Mouse (Mus musculus): Measurements from ENCODE around the gene Tmem14c. TPM values are rescaled to one million over a fixed set of nuclear protein-coding genes. Genes with fewer than 3 reads are reported as not detected.

Gene Tmem14c
- polyA plus RNA-seq, 1 experiment from 2014 or later, result 211 TPM

GRCm38 (mm10) chr13:41000140-41000925, 15.8 kb upstream of the Tmem14c start:
- DNase-seq (ENCODE audit: low spot score), result peak; percentile 48
- H3K4me3 ChIP-seq (ENCODE audit: low read depth, low read length), result peak overlapping the region; percentile 67
- H3K4me1 ChIP-seq (ENCODE audit: control insufficient read depth, insufficient read depth, low read length), result no peaks in the 10 kb centered on the region
- WGBS, result under 1% methylated on average over 25 of the region's 25 CpGs
- peaks cover 2% of the 10 kb centered on the region; the same call in 1 of the 2 replicates for H3K36me3 ChIP-seq (ENCODE audit: control insufficient read depth, insufficient read depth, low read length)
- peak; percentile 23; the same call in 1 of the 2 replicates for ATAC-seq (ENCODE audit: insufficient number of reproducible peaks, low FRiP score, low TSS enrichment, low read depth)
- H3K9ac ChIP-seq (ENCODE audit: low read length), result peak overlapping the region; percentile 75
- H3K4me2 ChIP-seq (ENCODE audit: low read depth, severe bottlenecking), result peak overlapping the region; percentile 88
- peak overlapping the region; percentile 90; the same call in 1 of the 2 replicates for H3K27ac ChIP-seq (replicated peaks; ENCODE audit: low read depth, low read length)
- no peaks in the 10 kb centered on the region for H3K9me3 ChIP-seq (ENCODE audit: control insufficient read depth, low read length)
- no peaks in the 10 kb centered on the region for H3K27me3 ChIP-seq (ENCODE audit: control insufficient read depth, insufficient read depth, low read length)

- 0% methylated on average over 58 of the region's 58 CpGs for WGBS
- peak within 1 kb of the TSS; percentile 88 for H3K4me2 ChIP-seq (ENCODE audit: low read depth, severe bottlenecking)
These were observed 15.0 kb upstream of the Tmem14c start, which contains the start of gene Pak1ip1 for GRCm38 (mm10) chr13:41000926-41001639. Pak1ip1 (plus strand) TSS chr13:41001023.

GRCm38 (mm10) chr13:41002001-41002400, 14.1 kb upstream of the Tmem14c start:
- peak overlapping the region; percentile 67 for H3K4me3 ChIP-seq (ENCODE audit: low read depth, low read length)
- H3K36me3 ChIP-seq (ENCODE audit: control insufficient read depth, insufficient read depth, low read length), result peaks cover 2% of the 10 kb centered on the region; the same call in 1 of the 2 replicates
- H3K9me3 ChIP-seq (ENCODE audit: control insufficient read depth, low read length), result no peaks in the 10 kb centered on the region
- H3K27me3 ChIP-seq (ENCODE audit: control insufficient read depth, insufficient read depth, low read length), result no peaks in the 10 kb centered on the region
- ATAC-seq (ENCODE audit: insufficient number of reproducible peaks, low FRiP score, low TSS enrichment, low read depth), result no peak
- no peaks in the 10 kb centered on the region for H3K4me1 ChIP-seq (ENCODE audit: control insufficient read depth, insufficient read depth, low read length)
- no peak for DNase-seq (ENCODE audit: low spot score)
- H3K9ac ChIP-seq (ENCODE audit: low read length), result no peak overlapping the region
- WGBS, result 89% methylated on average over 5 of the region's 5 CpGs
- H3K27ac ChIP-seq (replicated peaks; ENCODE audit: low read depth, low read length), result no peak overlapping the region
- H3K4me2 ChIP-seq (ENCODE audit: low read depth, severe bottlenecking), result peak overlapping the region; percentile 62

More at GRCm38 (mm10) chr13:41000926-41001639, 15.0 kb upstream of the Tmem14c start, which contains the start of gene Pak1ip1:
- peak within 1 kb of the TSS; percentile 90 for H3K27ac ChIP-seq (replicated peaks; ENCODE audit: low read depth, low read length)
- H3K9ac ChIP-seq (ENCODE audit: low read length), result peak within 1 kb of the TSS; percentile 75
- ATAC-seq (ENCODE audit: insufficient number of reproducible peaks, low FRiP score, low TSS enrichment, low read depth) (peak; percentile 95), DNase-seq (ENCODE audit: low spot score) (peak; percentile 95)
- peaks cover 2% of the 10 kb centered on the region; the same call in 1 of the 2 replicates for H3K36me3 ChIP-seq (ENCODE audit: control insufficient read depth, insufficient read depth, low read length)
- H3K4me3 ChIP-seq (ENCODE audit: low read depth, low read length), result peak within 1 kb of the TSS; percentile 67
- H3K9me3 ChIP-seq (ENCODE audit: control insufficient read depth, low read length), result no peaks in the 10 kb centered on the region
- H3K27me3 ChIP-seq (ENCODE audit: control insufficient read depth, insufficient read depth, low read length), result no peaks in the 10 kb centered on the region
- no peaks in the 10 kb centered on the region for H3K4me1 ChIP-seq (ENCODE audit: control insufficient read depth, insufficient read depth, low read length)

- Histone ChIP-seq H3K4me2 (ENCODE audit: low read depth, severe bottlenecking) (no peak overlapping the region), H3K4me3 (ENCODE audit: low read depth, low read length) (no peak overlapping the region), H3K9ac (ENCODE audit: low read length) (no peak overlapping the region), H3K36me3 (ENCODE audit: control insufficient read depth, insufficient read depth, low read length) (peaks cover 17% of the 10 kb centered on the region), H3K9me3 (ENCODE audit: control insufficient read depth, low read length) (no peaks in the 10 kb centered on the region), H3K27me3 (ENCODE audit: control insufficient read depth, insufficient read depth, low read length) (no peaks in the 10 kb centered on the region), H3K27ac (replicated peaks; ENCODE audit: low read depth, low read length) (no peak overlapping the region), H3K4me1 (ENCODE audit: control insufficient read depth, insufficient read depth, low read length) (no peaks in the 10 kb centered on the region)
- 92% methylated on average over 4 of the region's 4 CpGs for WGBS
- DNase-seq (ENCODE audit: low spot score) (no peak), ATAC-seq (ENCODE audit: insufficient number of reproducible peaks, low FRiP score, low TSS enrichment, low read depth) (no peak)
These were observed 9.8 kb upstream of the Tmem14c start for GRCm38 (mm10) chr13:41006244-41006643.

DNA sequence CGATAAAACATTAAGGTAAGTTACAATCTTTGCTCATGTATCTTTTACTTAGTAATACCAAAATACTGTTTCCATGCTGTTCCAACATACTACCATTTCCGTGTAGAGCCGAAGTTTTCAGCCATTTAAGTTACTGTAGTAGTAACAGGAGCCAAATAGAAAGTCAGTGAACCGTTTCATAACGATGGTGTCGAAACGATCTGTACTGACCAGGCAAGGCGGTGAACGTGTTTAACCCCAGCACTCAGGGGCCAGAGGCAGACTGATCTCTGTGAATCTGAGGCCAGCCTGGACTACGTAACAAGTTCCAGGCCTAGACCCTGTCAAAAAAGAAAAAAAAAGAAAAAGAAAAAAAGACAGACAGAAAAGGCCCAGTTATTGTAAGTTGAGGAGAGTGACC, 7.8 kb upstream of the Tmem14c start:
- Histone ChIP-seq H3K9ac (ENCODE audit: low read length) (no peak overlapping the region), H3K9me3 (ENCODE audit: control insufficient read depth, low read length) (no peaks in the 10 kb centered on the region), H3K36me3 (ENCODE audit: control insufficient read depth, insufficient read depth, low read length) (peaks cover 24% of the 10 kb centered on the region), H3K27ac (replicated peaks; ENCODE audit: low read depth, low read length) (no peak overlapping the region), H3K4me2 (ENCODE audit: low read depth, severe bottlenecking) (no peak overlapping the region), H3K4me3 (ENCODE audit: low read depth, low read length) (no peak overlapping the region), H3K4me1 (ENCODE audit: control insufficient read depth, insufficient read depth, low read length) (no peaks in the 10 kb centered on the region), H3K27me3 (ENCODE audit: control insufficient read depth, insufficient read depth, low read length) (no peaks in the 10 kb centered on the region)
- no peak for ATAC-seq (ENCODE audit: insufficient number of reproducible peaks, low FRiP score, low TSS enrichment, low read depth)
- no peak for DNase-seq (ENCODE audit: low spot score)
- 93% methylated on average over 10 of the region's 10 CpGs for WGBS

- Histone ChIP-seq H3K4me2 (ENCODE audit: low read depth, severe bottlenecking) (no peak overlapping the region), H3K36me3 (ENCODE audit: control insufficient read depth, insufficient read depth, low read length) (peaks cover 25% of the 10 kb centered on the region), H3K27me3 (ENCODE audit: control insufficient read depth, insufficient read depth, low read length) (no peaks in the 10 kb centered on the region), H3K4me1 (ENCODE audit: control insufficient read depth, insufficient read depth, low read length) (no peaks in the 10 kb centered on the region), H3K27ac (replicated peaks; ENCODE audit: low read depth, low read length) (no peak overlapping the region), H3K4me3 (ENCODE audit: low read depth, low read length) (no peak overlapping the region), H3K9ac (ENCODE audit: low read length) (no peak overlapping the region), H3K9me3 (ENCODE audit: control insufficient read depth, low read length) (no peaks in the 10 kb centered on the region)
- no peak for DNase-seq (ENCODE audit: low spot score)
- 86% methylated on average over 8 of the region's 8 CpGs for WGBS
- no peak for ATAC-seq (ENCODE audit: insufficient number of reproducible peaks, low FRiP score, low TSS enrichment, low read depth)
These were observed 7.1 kb upstream of the Tmem14c start for GRCm38 (mm10) chr13:41008946-41009345.

DNA sequence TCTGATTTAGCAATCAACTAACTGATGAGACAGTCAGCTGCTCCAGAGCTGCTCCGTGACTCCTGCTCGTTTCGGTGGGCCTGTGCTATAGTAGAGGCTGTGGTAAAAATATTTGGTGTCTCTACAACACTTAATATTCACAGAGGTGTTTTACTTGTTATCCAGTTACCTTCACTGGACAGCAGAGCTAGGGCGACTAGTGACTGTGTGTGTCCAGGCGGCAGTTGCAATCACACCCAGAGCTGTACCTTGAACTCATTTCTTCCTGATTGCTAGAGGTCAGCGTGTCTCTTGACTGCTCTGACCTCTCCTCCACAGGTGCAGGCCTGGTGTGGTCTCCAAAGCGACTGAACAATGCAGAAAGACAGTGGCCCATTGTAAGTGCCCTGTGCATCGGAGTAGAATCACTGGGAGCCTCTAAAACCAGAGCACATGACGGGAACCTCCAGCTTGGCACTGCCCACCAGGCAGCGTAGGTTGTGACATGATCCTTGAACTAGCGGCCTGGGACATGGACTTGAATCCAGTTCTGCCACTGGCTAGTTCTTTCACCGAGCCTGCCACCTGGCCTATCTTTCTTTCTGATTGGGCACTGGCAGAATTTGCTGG, 809 bp downstream of the Tmem14c start:
- Histone ChIP-seq H3K9me3 (ENCODE audit: control insufficient read depth, low read length) (no peaks in the 10 kb centered on the region), H3K9ac (ENCODE audit: low read length) (peak overlapping the region; percentile 76), H3K27ac (replicated peaks; ENCODE audit: low read depth, low read length) (peak overlapping the region; percentile 62), H3K4me3 (ENCODE audit: low read depth, low read length) (peak overlapping the region; percentile 69), H3K27me3 (ENCODE audit: control insufficient read depth, insufficient read depth, low read length) (no peaks in the 10 kb centered on the region), H3K36me3 (ENCODE audit: control insufficient read depth, insufficient read depth, low read length) (peaks cover 17% of the 10 kb centered on the region), H3K4me1 (ENCODE audit: control insufficient read depth, insufficient read depth, low read length) (peaks cover 5% of the 10 kb centered on the region), H3K4me2 (ENCODE audit: low read depth, severe bottlenecking) (peak overlapping the region; percentile 66)
- ATAC-seq (ENCODE audit: insufficient number of reproducible peaks, low FRiP score, low TSS enrichment, low read depth) (no peak), DNase-seq (ENCODE audit: low spot score) (no peak)
- WGBS, result 52% methylated on average over 12 of the region's 12 CpGs

- peaks cover 13% of the 10 kb centered on the region for H3K36me3 ChIP-seq (ENCODE audit: control insufficient read depth, insufficient read depth, low read length)
- no peak for DNase-seq (ENCODE audit: low spot score)
- no peak overlapping the region for H3K27ac ChIP-seq (replicated peaks; ENCODE audit: low read depth, low read length)
These were observed 1.7 kb downstream of the Tmem14c start for GRCm38 (mm10) chr13:41017832-41018231.

More at GRCm38 (mm10) chr13:41017832-41018231, 1.7 kb downstream of the Tmem14c start:
- H3K9ac ChIP-seq (ENCODE audit: low read length), result no peak overlapping the region
- peaks cover 5% of the 10 kb centered on the region for H3K4me1 ChIP-seq (ENCODE audit: control insufficient read depth, insufficient read depth, low read length)
- no peak overlapping the region for H3K4me3 ChIP-seq (ENCODE audit: low read depth, low read length)
- no peaks in the 10 kb centered on the region for H3K9me3 ChIP-seq (ENCODE audit: control insufficient read depth, low read length)
- H3K4me2 ChIP-seq (ENCODE audit: low read depth, severe bottlenecking), result no peak overlapping the region
- H3K27me3 ChIP-seq (ENCODE audit: control insufficient read depth, insufficient read depth, low read length), result no peaks in the 10 kb centered on the region
- WGBS, result 88% methylated on average over 4 of the region's 4 CpGs
- peak; percentile 33; the same call in 1 of the 2 replicates for ATAC-seq (ENCODE audit: insufficient number of reproducible peaks, low FRiP score, low TSS enrichment, low read depth)
